Mouse (Mus musculus): ENCODE data around the gene Bms1.

Bms1 gene

DNA sequence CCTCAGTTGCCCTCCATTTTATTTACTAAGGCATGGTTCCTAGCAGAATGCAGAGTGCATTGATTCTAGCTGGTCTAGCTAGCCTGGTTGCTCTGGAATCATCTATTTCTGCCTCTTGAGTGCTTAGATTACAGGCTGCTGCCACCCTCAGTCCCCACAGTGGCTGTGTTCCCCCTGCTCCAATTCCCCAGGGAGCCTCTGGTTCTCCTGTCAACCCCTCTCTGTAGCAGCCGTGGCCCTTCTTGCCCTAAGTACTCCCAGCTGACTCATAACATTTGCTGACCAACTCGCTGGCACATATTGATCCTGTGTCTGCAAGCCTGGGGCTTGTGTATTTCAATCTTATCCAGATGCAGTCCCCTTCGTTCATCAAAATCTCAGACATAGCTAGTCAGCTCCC is 53.1 kb downstream of the Bms1 start:
- DNase-seq (ENCODE audit: low read depth, low spot score), result no peak

DNA sequence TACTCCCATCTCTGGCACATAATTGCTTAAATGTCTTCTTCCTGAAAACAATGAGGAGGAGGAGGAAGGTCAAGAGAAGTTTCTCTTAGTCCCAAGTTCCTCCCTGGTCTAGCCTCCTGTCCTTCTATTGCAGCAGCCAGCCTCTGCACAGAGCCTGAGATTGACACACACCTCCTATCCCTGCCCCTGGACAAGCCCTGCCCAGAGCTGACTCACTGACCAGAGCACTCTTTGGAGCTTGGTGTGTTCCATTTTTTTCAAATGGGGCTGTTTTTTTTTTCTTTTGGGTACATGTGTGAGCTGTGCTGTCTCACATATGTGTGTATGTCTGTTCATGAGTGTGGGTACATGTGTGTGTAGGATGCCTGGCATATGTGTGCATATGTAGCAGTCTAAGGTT is 53.5 kb downstream of the Bms1 start:
- no peak for DNase-seq (ENCODE audit: low read depth, low spot score)

DNA sequence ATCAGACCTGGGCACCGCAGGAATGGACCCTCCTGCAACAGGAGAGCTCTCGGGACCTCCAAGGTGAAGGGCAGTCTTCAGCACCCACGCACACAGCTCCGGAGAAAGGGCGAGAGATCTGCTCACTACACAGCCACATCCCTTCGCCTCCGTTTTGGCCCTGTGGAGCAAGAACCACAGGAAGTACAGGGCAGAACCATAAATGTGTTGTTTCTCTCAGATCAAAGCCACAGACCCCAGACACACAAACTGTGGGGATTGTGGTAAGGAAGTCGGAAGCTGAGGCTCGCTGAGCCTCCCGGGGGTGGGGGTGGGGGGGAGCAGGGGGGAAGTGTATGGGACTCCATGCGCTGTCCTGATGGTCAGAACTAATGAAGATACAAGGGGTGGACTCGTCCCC is 68.9 kb downstream of the Bms1 start:
- no peak for DNase-seq (ENCODE audit: low read depth, low spot score)

DNA sequence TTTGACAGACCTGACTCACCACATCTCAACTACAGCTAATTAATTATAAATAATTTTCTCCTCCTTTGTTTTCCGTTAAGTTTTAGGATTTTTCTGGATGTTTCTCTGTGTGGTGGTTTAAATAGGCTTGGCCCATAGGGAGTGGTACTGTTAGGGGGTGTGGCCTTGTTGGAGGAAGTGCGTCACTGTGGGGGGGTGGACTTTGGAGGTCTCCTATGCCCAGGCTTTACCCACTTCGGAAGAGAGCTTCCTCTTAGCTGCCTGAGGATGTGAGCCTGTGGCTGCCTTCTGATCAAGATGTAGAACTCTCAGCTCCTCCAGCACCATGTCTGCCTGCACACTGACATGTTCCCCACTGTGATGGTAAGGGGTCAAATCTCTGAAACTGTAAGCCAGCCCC is 71.1 kb downstream of the Bms1 start:
- no peak for DNase-seq (ENCODE audit: low read depth, low spot score)

DNA sequence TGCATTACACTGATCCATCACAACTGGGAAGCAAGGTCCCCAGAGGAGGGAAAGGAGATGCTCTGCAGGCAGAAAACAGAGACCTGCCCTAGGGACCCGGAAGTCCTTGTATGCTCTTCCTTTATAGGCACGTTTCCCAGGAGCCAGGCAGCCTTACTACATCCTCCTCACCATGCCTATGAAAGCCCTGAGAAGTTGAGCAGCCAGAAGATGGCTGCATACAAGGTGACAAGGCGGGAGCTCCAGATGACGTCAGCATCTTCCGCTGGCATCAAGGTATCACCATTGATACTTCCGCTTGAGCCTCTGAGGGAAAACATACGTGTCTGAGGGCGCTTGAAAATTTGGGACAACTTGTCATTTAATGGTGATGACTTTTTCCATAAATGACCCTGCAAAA is 72.0 kb downstream of the Bms1 start:
- no peak for DNase-seq (ENCODE audit: low read depth, low spot score)

DNA sequence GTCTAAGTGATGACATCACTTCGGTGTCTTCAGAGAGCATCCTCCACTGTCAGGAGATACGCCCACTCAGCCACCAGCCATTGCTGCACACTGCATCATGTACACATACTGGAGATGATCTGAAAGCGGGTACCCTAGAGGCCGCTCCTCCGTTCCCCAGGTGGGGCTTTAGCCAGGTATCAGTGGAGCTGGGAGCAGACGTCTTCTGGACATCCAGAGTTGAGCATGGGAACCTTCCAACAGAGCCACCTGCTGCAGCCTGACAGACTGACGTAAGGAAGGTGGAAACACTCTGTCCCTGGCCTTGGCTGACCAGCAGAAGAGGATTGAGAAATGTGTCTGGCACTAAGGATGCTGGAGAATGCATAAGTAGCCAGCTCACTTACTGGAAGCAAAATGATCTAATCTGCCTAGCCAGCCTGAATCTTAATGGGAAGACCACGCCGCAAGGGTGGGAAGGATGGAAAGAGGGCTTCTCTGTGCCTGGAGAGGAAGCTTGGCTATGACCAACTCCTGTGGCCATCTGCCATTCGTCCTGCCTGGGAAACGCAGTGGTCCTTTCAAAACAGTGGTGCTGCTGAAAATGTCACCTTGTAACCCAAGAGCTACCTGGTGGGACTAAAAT is 77.3 kb downstream of the Bms1 start:
- DNase-seq (ENCODE audit: low read depth, low spot score), result no peak

DNA sequence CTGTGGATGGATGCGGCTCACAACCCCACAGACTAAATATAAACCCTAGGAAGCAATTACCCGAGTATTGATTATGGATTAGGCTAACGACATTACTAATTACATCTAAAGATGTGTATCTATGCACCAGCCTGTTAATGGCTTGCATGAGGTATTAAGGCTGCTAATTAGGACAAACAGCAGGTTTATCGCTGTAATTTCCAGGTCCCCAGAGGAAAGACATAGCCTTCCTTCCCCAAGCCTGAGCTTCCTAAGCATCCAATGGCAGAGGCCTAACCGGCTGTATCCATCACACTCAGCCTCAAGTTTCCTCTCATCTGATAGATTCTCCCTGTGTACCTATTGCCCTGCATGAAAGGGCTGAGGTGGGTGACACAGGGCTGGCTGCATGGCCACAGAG is 81.6 kb downstream of the Bms1 start:
- no peak for DNase-seq (ENCODE audit: low read depth, low spot score)

DNA sequence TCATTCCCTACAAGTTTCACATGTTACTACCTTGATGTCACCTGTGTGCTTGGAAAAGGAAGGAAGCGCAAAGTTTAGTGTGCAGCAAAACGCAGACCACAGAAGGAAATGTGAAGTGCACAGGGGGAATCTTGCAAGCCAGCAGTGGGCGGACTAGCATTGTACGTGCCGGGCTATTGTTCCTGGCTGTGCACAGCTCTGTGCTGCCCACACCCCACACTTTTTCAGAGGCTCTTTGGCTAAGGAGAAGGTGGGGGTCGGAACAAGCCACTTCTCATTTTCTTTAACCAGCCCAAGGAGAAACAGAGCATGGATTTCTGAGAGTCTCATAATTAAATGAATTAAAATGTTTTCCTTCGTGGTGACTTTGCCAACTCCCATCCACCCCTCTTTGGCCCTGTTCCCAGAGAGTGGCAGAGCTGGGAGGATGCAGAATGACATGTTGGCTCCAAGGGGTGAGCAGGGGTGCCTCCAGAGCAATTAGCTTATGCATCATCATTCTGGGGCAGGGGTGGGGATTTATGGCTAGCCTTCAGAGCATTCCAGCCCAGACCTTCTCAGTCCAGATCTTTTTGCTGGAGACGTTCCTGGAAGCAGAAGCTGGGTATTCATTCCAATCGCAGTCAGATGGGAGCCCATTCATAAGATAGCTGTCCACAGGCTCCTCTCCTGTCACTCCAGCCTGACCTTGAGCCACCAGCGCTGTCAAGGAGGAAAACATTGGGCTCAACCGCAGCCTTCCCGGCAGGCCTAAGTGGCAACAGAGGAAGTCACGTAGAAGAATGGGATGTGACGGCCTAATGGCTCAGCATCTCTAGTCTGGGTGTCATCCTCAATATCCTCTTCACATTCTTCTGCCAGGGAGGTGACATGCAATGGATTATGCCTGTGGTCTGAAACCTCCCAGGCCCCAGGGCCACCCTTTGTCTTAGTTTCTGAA is 82.5 kb downstream of the Bms1 start:
- DNase-seq (ENCODE audit: low read depth, low spot score), result no peak

DNA sequence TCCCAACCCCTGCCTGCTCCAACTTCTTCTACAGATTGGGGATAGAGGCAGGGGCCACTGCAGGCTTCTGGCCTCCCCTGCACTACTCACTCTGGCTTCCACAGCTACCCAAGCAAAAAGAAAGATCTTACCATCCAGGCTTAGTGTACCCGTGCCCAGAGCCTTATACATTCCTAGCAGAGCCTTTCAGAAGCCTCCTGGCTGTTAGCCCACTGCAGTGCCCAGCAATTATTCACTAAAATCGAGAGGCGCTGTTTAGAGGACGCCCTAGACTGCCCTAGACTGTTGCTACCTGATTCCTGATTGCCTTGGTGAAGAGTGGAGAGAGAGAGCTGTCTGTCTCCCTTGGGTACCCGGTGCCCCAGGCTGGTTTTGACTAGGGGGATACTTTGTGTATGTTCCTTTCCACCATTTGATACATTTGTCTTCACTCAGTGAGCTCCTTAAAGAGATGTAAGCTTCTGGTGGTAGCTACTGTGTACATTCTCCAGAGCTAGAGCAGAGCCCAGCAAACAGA is 83.3 kb downstream of the Bms1 start:
- no peak for DNase-seq (ENCODE audit: low read depth, low spot score)

DNA sequence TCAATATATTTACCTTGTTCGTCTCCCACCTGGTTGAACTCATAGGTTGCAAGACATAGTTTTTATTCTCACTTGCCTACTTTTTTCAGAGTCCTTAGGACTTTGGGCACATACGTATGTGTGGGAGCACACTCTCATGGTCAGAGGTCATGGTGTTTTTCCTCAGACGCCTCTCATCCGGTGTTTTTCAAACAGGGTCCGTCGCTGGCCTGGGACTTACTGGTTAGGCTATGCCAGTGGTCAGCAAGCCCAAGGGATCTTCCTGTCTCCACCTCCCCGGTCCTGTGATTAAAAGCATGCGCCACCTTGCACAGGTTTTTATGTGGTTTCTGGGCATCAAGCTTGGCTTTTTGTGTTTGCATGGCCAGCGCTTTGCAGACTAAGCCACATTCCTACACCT is 85.4 kb downstream of the Bms1 start:
- no peak for DNase-seq (ENCODE audit: low read depth, low spot score)

Measured in CD4-positive, CD25-positive, alpha-beta regulatory T cell, adult 2 months (primary cell).